22 mouse cellular contexts compared by ENCODE assay signal in genomic region chr9:15021156-15021555, GRCm38 (mm10). TPM values are rescaled to one million over a fixed set of nuclear protein-coding genes. Genes with fewer than 3 reads are reported as not detected.
A peak's percentile ranks its signal among the peaks of the same experiment; 100 is the strongest.
DNase-seq lines count a peak whose midpoint lies in the region; ATAC-seq and TF ChIP-seq lines count a peak whose summit lies in the region.
"Had no signal": no experiment of that assay in that cellular context is flagged by ENCODE, and none has a peak within 500 bp of the region (broad histone marks: within the 10 kb centered on the region; RNA-seq: fewer than 3 reads in every experiment).

No protein-coding gene starts in this region.

- H3K79me2 ChIP-seq in MEL (ENCODE audit: control insufficient read depth, insufficient read depth, low read length, poor library complexity), result no peaks in the 10 kb centered on the region

- H3K4me3 ChIP-seq in liver, postnatal 0 days (ENCODE audit: low read depth, low read length), result no peak overlapping the region
- H3K4me3 ChIP-seq in E14TG2a.4 (replicated peaks; ENCODE audit: low read length) (0 out of 2 replicates have a peak overlapping the region, but pooled peaks have one; percentile 8), MEL (ENCODE audit: control insufficient read depth in 1 of 2, insufficient read depth in 1 of 2, low read depth in 2 of 2, low read length in 2 of 2) (no peak overlapping the region)
- no peak overlapping the region for H3K4me3 ChIP-seq in gastrocnemius, adult 2 months
- H3K4me3 ChIP-seq in forebrain, embryonic 12.5 days (replicated peaks), result no peak overlapping the region
- H3K4me3 ChIP-seq: embryonic facial prominence, embryonic 12.5 days; heart, embryonic 12.5 days had no signal

- no peaks in the 10 kb centered on the region for H3K27me3 ChIP-seq in liver, postnatal 0 days (ENCODE audit: insufficient read depth, low read length)
- H3K27me3 ChIP-seq in E14TG2a.4 (ENCODE audit: insufficient read depth, low read length) (no peaks in the 10 kb centered on the region), MEL (ENCODE audit: control insufficient read depth in 1 of 2, insufficient read depth in 2 of 2, low read length in 2 of 2) (no peaks in the 10 kb centered on the region)
- H3K27me3 ChIP-seq in forebrain, embryonic 12.5 days, result no peaks in the 10 kb centered on the region
- H3K27me3 ChIP-seq: CH12.LX; embryonic facial prominence, embryonic 12.5 days; heart, embryonic 12.5 days had no signal

- DNase-seq in liver (peak; percentile 31), MEL (ENCODE audit: low read depth, low spot score) (peak; percentile 45)
- no peak for DNase-seq in liver, postnatal 0 days
- DNase-seq in gastrocnemius, adult 2 months, result no peak
- no peak for DNase-seq in lung, adult 18-20 months
- DNase-seq: adrenal gland, adult 2 months; adrenal gland, postnatal 36 days; cerebellum, adult 11-12 months; cerebellum, adult 9-10 months; gastrocnemius, postnatal 36 days; heart, adult 18-20 months; heart, postnatal 36 days had no signal

- TF ChIP-seq EP300 in liver, postnatal 0 days (IDR thresholded peaks at IDR 0.05; ENCODE audit: low read depth), result no peak
- TF ChIP-seq EP300 in MEL (IDR thresholded peaks at IDR 0.05; ENCODE audit: low read depth in 1 of 2, low read length in 2 of 2), result no peak

- TF ChIP-seq RAD21 in MEL (IDR thresholded peaks at IDR 0.05; ENCODE audit: low read depth, low read length), result no peak

- no peak for ATAC-seq in liver, postnatal 0 days
- ATAC-seq in megakaryocyte progenitor cell, adult 5-6 weeks (replicated peaks; ENCODE audit: poor library complexity), result peak; percentile 9; the same call in 1 of the 2 replicates
- no peak for ATAC-seq in forebrain, embryonic 12.5 days (ENCODE audit: low FRiP score)
- ATAC-seq: forebrain, embryonic 16.5 days; hindbrain, embryonic 16.5 days; intestine, postnatal 0 days had no signal

- intact Hi-C loops in gastrocnemius, adult 2 months (cut with DNase I), result no loop called here

- no peak overlapping the region for H3K4me2 ChIP-seq in liver, postnatal 0 days (ENCODE audit: low read depth, low read length)
- H3K4me2 ChIP-seq in forebrain, embryonic 12.5 days, result no peak overlapping the region
- H3K4me2 ChIP-seq: embryonic facial prominence, embryonic 12.5 days; heart, embryonic 12.5 days had no signal

- 60% methylated on average over 9 of the region's 9 CpGs for WGBS in liver, postnatal 0 days (ENCODE audit: insufficient replicate concordance)
- 73% methylated on average over 9 of the region's 9 CpGs for WGBS in forebrain, embryonic 12.5 days

- TF ChIP-seq POLR2A in MEL (IDR thresholded peaks at IDR 0.05; ENCODE audit: control insufficient read depth in 1 of 2, insufficient read depth in 1 of 2, low read depth in 1 of 2, low read length in 2 of 2, poor library complexity in 1 of 2), result no peak

- no peaks in the 10 kb centered on the region for H3K4me1 ChIP-seq in liver, postnatal 0 days (ENCODE audit: insufficient read depth)
- H3K4me1 ChIP-seq in E14TG2a.4 (replicated peaks; ENCODE audit: low read depth, low read length) (peaks cover 51% of the 10 kb centered on the region), MEL (ENCODE audit: control insufficient read depth in 1 of 2, insufficient read depth in 2 of 2, low read length in 2 of 2) (peaks cover 0 to 7% of the 10 kb centered on the region in 2 experiments; a peak in 2 of 4 replicates)
- no peaks in the 10 kb centered on the region for H3K4me1 ChIP-seq in forebrain, embryonic 12.5 days
- H3K4me1 ChIP-seq: embryonic facial prominence, embryonic 12.5 days had no signal

- no peak overlapping the region for H3K9ac ChIP-seq in liver, postnatal 0 days (replicated peaks)
- no peak overlapping the region for H3K9ac ChIP-seq in MEL (ENCODE audit: control insufficient read depth, low read depth, low read length, poor library complexity, severe bottlenecking)
- no peak overlapping the region for H3K9ac ChIP-seq in forebrain, embryonic 12.5 days
- H3K9ac ChIP-seq: embryonic facial prominence, embryonic 12.5 days; heart, embryonic 12.5 days had no signal

- no peak overlapping the region for H3K27ac ChIP-seq in liver, postnatal 0 days (ENCODE audit: low read depth)
- no peak overlapping the region for H3K27ac ChIP-seq in MEL (ENCODE audit: control insufficient read depth, low read depth, low read length)
- no peak overlapping the region for H3K27ac ChIP-seq in gastrocnemius, adult 2 months
- no peak overlapping the region for H3K27ac ChIP-seq in forebrain, embryonic 12.5 days
- H3K27ac ChIP-seq: embryonic facial prominence, embryonic 12.5 days had no signal

- TF ChIP-seq CTCF in liver, postnatal 0 days (IDR thresholded peaks at IDR 0.05; ENCODE audit: low read depth), result no peak
- TF ChIP-seq CTCF in E14TG2a.4 (conservative IDR thresholded peaks at IDR 0.05; ENCODE audit: low read length), result no peak
- TF ChIP-seq CTCF in MEL (IDR thresholded peaks at IDR 0.05 in 2 of 3, conservative IDR thresholded peaks at IDR 0.05 in 1 of 3; ENCODE audit: control insufficient read depth in 1 of 3, insufficient read depth in 1 of 3, low read depth in 2 of 3, low read length in 3 of 3, poor library complexity in 1 of 3, severe bottlenecking in 1 of 3), result no peak
- TF ChIP-seq CTCF in gastrocnemius, adult 2 months (IDR thresholded peaks at IDR 0.05), result no peak

- H3K36me3 ChIP-seq in liver, postnatal 0 days (replicated peaks; ENCODE audit: insufficient read depth, low read length), result no peaks in the 10 kb centered on the region
- H3K36me3 ChIP-seq in E14TG2a.4 (ENCODE audit: insufficient read depth, low read length) (peaks cover 7% of the 10 kb centered on the region), MEL (ENCODE audit: control insufficient read depth in 1 of 2, insufficient read depth in 2 of 2, low read length in 2 of 2) (no peaks in the 10 kb centered on the region; a peak in 1 of 4 replicates)
- peaks cover 34% of the 10 kb centered on the region for H3K36me3 ChIP-seq in forebrain, embryonic 12.5 days (replicated peaks)
- H3K36me3 ChIP-seq: G1E had no signal

- no peaks in the 10 kb centered on the region for H3K9me3 ChIP-seq in liver, postnatal 0 days (ENCODE audit: low read length)
- H3K9me3 ChIP-seq in E14TG2a.4 (ENCODE audit: low read length) (no peaks in the 10 kb centered on the region), MEL (replicated peaks; ENCODE audit: insufficient read depth, low read length) (no peaks in the 10 kb centered on the region)
- no peaks in the 10 kb centered on the region; the same call in 1 of the 2 replicates for H3K9me3 ChIP-seq in forebrain, embryonic 12.5 days
- H3K9me3 ChIP-seq: embryonic facial prominence, embryonic 12.5 days; G1E had no signal

TF ChIP-seq in MEL, 35 proteins besides CTCF, POLR2A, EP300 and RAD21:
- no peak for TF ChIP-seq POLR2AphosphoS5 (IDR thresholded peaks at IDR 0.05; ENCODE audit: borderline replicate concordance, low read depth, low read length)
- no peak for TF ChIP-seq RCOR1 (IDR thresholded peaks at IDR 0.05; ENCODE audit: low read depth, low read length)
- TF ChIP-seq MXI1 (IDR thresholded peaks at IDR 0.05; ENCODE audit: low read depth, low read length), result no peak
- TF ChIP-seq SIN3A (IDR thresholded peaks at IDR 0.05; ENCODE audit: low read length), result no peak
- peak; percentile 47; the same call in 1 of the 2 replicates for TF ChIP-seq GATA1 (IDR thresholded peaks at IDR 0.05; ENCODE audit: low read depth, low read length)

RNA-seq across cellular contexts. Expression of gene Panx1, which starts 24.1 kb away (rescaled TPM):
- polyA plus RNA-seq in liver, postnatal 0 days (2015; fragmentation: Nextera tagmentation; extraction: Ambion mirVana), result 4.0 and 5.7 TPM in 2 replicates
- 10.6 and 12.5 TPM in 2 replicates for total RNA-seq in MEL (2012; rRNA removed)
- polyA plus RNA-seq in MEL (2012; ENCODE audit: insufficient read depth in 1 of 2, insufficient read length in 2 of 2, low read depth in 1 of 2, low replicate concordance in 2 of 2, missing spikeins in 1 of 2), result 10 to 100 TPM in 1 of 2 experiments, not detected in 1; 20.3 TPM
- 12.9 and 19.2 TPM in 2 replicates for total RNA-seq in megakaryocyte progenitor cell, adult 5-6 weeks (2015)
- 8.0 and 13.1 TPM in 2 replicates for total RNA-seq in megakaryocyte progenitor cell, adult 5-6 weeks (2017)
- 10 to 100 TPM; 21.2 to 31.0 TPM for total RNA-seq in gastrocnemius, adult 2 months (2021)
- 86.8 and 100 TPM in 2 replicates for polyA plus RNA-seq in forebrain, embryonic 12.5 days (2016; fragmentation: Nextera tagmentation; extraction: Ambion mirVana)
- polyA plus RNA-seq: G1E had no signal

Comparison
In these comparisons a context has a peak if more than half of its experiments do, and no peak if none do; other contexts are left out.
1. DNase-seq: peak in liver (single experiment) and MEL (single experiment); none in liver, postnatal 0 days (single experiment), gastrocnemius, adult 2 months (single experiment) and lung, adult 18-20 months (0 of 2).